Mouse (Mus musculus): ENCODE data around the gene Bricd5.

Bricd5 gene

GRCm38 (mm10) chr17:24488662-24489264 is 15.1 kb downstream of the Bricd5 start:
- ChIA-PET POLR2A (interaction anchor here in 3 of 4 experiments (0.6 to 24.5 kb wide), 19 partner anchors 9 to 524 kb away, joined by 3 to 396 read pairs (median 7); partner anchors contain the start of genes Mlst8 (in 3 of the 3), Traf7 (in 3 of the 3), Ndufb10 (in 1 of the 3) and Nthl1 (in 1 of the 3)), CTCF (interaction anchor here in 2 of 4 experiments (0.8 to 4.4 kb wide), 4 partner anchors 9 to 14 kb away, joined by 3 to 32 read pairs (median 4); partner anchors contain the start of gene Mlst8 (in 2 of the 2))

GRCm38 (mm10) chr17:24489265-24490030 is 15.8 kb downstream of the Bricd5 start:
- ChIA-PET POLR2A (interaction anchor here in 3 of 4 experiments (0.6 to 24.5 kb wide), 28 partner anchors 9 to 524 kb away, joined by 3 to 396 read pairs (median 6); partner anchors contain the start of genes Mlst8 (in 3 of the 3), Traf7 (in 3 of the 3), Pkd1 (in 2 of the 3) and Ccnf (in 1 of the 3)), CTCF (interaction anchor here in 3 of 4 experiments (0.6 to 4.4 kb wide), 6 partner anchors 9 to 269 kb away, joined by 3 to 32 read pairs (median 4); partner anchors contain the start of genes Mlst8 (in 2 of the 3) and Tedc2 (in 1 of the 3))

GRCm38 (mm10) chr17:24490399-24490798 is 16.7 kb downstream of the Bricd5 start:
- CTCF ChIA-PET, result interaction anchor here (0.6 to 4.4 kb wide), 5 partner anchors 10 to 339 kb away, joined by 3 to 32 read pairs (median 5); partner anchors contain the start of gene Mlst8 (in 2 of the 4)
- POLR2A ChIA-PET, result interaction anchor here in 3 of 4 experiments (0.6 to 24.5 kb wide), 23 partner anchors 9 to 239 kb away, joined by 3 to 396 read pairs (median 7); partner anchors contain the start of genes Mlst8 (in 3 of the 3), Traf7 (in 3 of the 3), Pkd1 (in 2 of the 3) and Ccnf (in 1 of the 3)

GRCm38 (mm10) chr17:24494627-24495335 is 21.1 kb downstream of the Bricd5 start:
- ChIA-PET CTCF (interaction anchor here (0.5 to 3.9 kb wide), 43 partner anchors 9 to 756 kb away, joined by 3 to 19 read pairs (median 4); partner anchors contain the start of genes Mlst8 (in 3 of the 4), Tbl3 (in 2 of the 4), Dnase1l2 (in 1 of the 4) and Ndufb10 (in 1 of the 4)), POLR2A (interaction anchor here in 3 of 4 experiments (0.6 to 2.8 kb wide), 26 partner anchors 9 to 274 kb away, joined by 3 to 27 read pairs (median 4); partner anchors contain the start of genes Mlst8 (in 3 of the 3), Pkd1 (in 2 of the 3), Traf7 (in 2 of the 3) and Tedc2 (in 1 of the 3))

- CTCF ChIA-PET, result interaction anchor here (0.8 to 1.9 kb wide), 21 partner anchors 8 to 232 kb away, joined by 3 to 13 read pairs (median 5); partner anchors contain the start of genes Dnase1l2 (in 1 of the 4), Ndufb10 (in 1 of the 4) and Rpl3l (in 1 of the 4)
- POLR2A ChIA-PET, result interaction anchor here in 3 of 4 experiments (0.8 to 2.8 kb wide), 11 partner anchors 10 to 54 kb away, joined by 3 to 27 read pairs (median 5); partner anchors contain the start of genes Mlst8 (in 3 of the 3), Traf7 (in 2 of the 3) and Pkd1 (in 1 of the 3)
These were observed 21.8 kb downstream of the Bricd5 start for GRCm38 (mm10) chr17:24495443-24495842.

GRCm38 (mm10) chr17:24496026-24496425 is 22.3 kb downstream of the Bricd5 start:
- ChIA-PET POLR2A (interaction anchor here in 2 of 4 experiments (1.7 to 2.8 kb wide), 4 partner anchors 11 to 32 kb away, joined by 6 to 27 read pairs (median 14); partner anchors contain the start of genes Traf7 (in 2 of the 2) and Mlst8 (in 1 of the 2)), CTCF (interaction anchor here in 2 of 4 experiments (1.0 to 1.9 kb wide), 4 partner anchors 9 to 160 kb away, joined by 3 to 13 read pairs (median 7); no protein-coding TSS in a partner anchor)

GRCm38 (mm10) chr17:24502208-24502607 is 28.5 kb downstream of the Bricd5 start:
- ChIA-PET POLR2A (interaction anchor here in 3 of 4 experiments (0.8 to 16.1 kb wide), 11 partner anchors 11 to 251 kb away, joined by 3 to 356 read pairs (median 4); partner anchors contain the start of genes Traf7 (in 3 of the 3), Hs3st6 (in 1 of the 3), Mlst8 (in 1 of the 3) and Pkd1 (in 1 of the 3)), CTCF (interaction anchor here in 2 of 4 experiments (0.6 to 3.8 kb wide), 6 partner anchors 11 to 130 kb away, joined by 3 to 20 read pairs (median 4); partner anchors contain the start of genes Nthl1 (in 1 of the 2) and Tsc2 (in 1 of the 2))

- CTCF ChIA-PET, result interaction anchor here in 3 of 4 experiments (0.7 to 3.8 kb wide), 7 partner anchors 9 to 144 kb away, joined by 3 to 20 read pairs (median 6); partner anchors contain the start of gene Mlst8 (in 2 of the 3)
- POLR2A ChIA-PET, result interaction anchor here (0.5 to 16.1 kb wide), 18 partner anchors 9 to 90 kb away, joined by 3 to 356 read pairs (median 5); partner anchors contain the start of genes Traf7 (in 3 of the 4), Mlst8 (in 2 of the 4), Bricd5 (in 1 of the 4) and Pkd1 (in 1 of the 4)
These were observed 30.4 kb downstream of the Bricd5 start for GRCm38 (mm10) chr17:24504085-24504484.

- ChIA-PET POLR2A (interaction anchor here (0.6 to 16.1 kb wide), 38 partner anchors 8 to 253 kb away, joined by 3 to 356 read pairs (median 5); partner anchors contain the start of genes Pkd1 (in 3 of the 4), Traf7 (in 3 of the 4), Mlst8 (in 2 of the 4) and Nthl1 (in 2 of the 4)), CTCF (interaction anchor here (0.6 to 2.4 kb wide), 16 partner anchors 8 to 229 kb away, joined by 3 to 13 read pairs (median 4); partner anchors contain the start of gene Mlst8 (in 2 of the 4))
These were observed 31.7 kb downstream of the Bricd5 start for GRCm38 (mm10) chr17:24505286-24505955.

- ChIA-PET POLR2A (interaction anchor here (0.6 to 16.1 kb wide), 54 partner anchors 8 to 252 kb away, joined by 3 to 356 read pairs (median 4); partner anchors contain the start of genes Mlst8 (in 4 of the 4), Pkd1 (in 3 of the 4), Traf7 (in 3 of the 4) and Nthl1 (in 2 of the 4)), CTCF (interaction anchor here (0.6 to 1.8 kb wide), 21 partner anchors 8 to 228 kb away, joined by 3 to 11 read pairs (median 3); partner anchors contain the start of genes Traf7 (in 2 of the 4), Mlst8 (in 1 of the 4) and Pkd1 (in 1 of the 4))
These were observed 32.8 kb downstream of the Bricd5 start for GRCm38 (mm10) chr17:24506332-24507070.

- ChIA-PET POLR2A (interaction anchor here (0.6 to 16.1 kb wide), 34 partner anchors 9 to 229 kb away, joined by 3 to 356 read pairs (median 4); partner anchors contain the start of genes Mlst8 (in 4 of the 4), Traf7 (in 3 of the 4), Abca3 (in 1 of the 4) and Msrb1 (in 1 of the 4)), CTCF (interaction anchor here (0.8 to 1.8 kb wide), 11 partner anchors 12 to 42 kb away, joined by 3 to 11 read pairs (median 5); partner anchors contain the start of genes Traf7 (in 2 of the 4), Mlst8 (in 1 of the 4) and Pkd1 (in 1 of the 4))
These were observed 33.5 kb downstream of the Bricd5 start for GRCm38 (mm10) chr17:24507129-24507664.

- ChIA-PET CTCF (interaction anchor here in 3 of 4 experiments (1.0 to 1.6 kb wide), 5 partner anchors 13 to 29 kb away, joined by 3 to 8 read pairs (median 5); partner anchors contain the start of genes Traf7 (in 2 of the 3) and Mlst8 (in 1 of the 3)), POLR2A (interaction anchor here in 3 of 4 experiments (0.5 to 16.1 kb wide), 16 partner anchors 8 to 697 kb away, joined by 3 to 356 read pairs (median 4); partner anchors contain the start of genes Traf7 (in 3 of the 3), Abca3 (in 1 of the 3), Mlst8 (in 1 of the 3) and Pkd1 (in 1 of the 3))
These were observed 34.2 kb downstream of the Bricd5 start for GRCm38 (mm10) chr17:24507806-24508460.

GRCm38 (mm10) chr17:24513609-24514008 is 39.9 kb downstream of the Bricd5 start:
- ChIA-PET CTCF (interaction anchor here (0.5 to 3.7 kb wide), 25 partner anchors 9 to 659 kb away, joined by 3 to 20 read pairs (median 4); partner anchors contain the start of genes Mlst8 (in 2 of the 4), Traf7 (in 2 of the 4), E4f1 (in 1 of the 4) and Pgp (in 1 of the 4)), POLR2A (interaction anchor here in 3 of 4 experiments (0.9 to 16.1 kb wide), 18 partner anchors 9 to 116 kb away, joined by 3 to 356 read pairs (median 6); partner anchors contain the start of genes Traf7 (in 3 of the 3), Mlst8 (in 2 of the 3), Pkd1 (in 1 of the 3) and Rnps1 (in 1 of the 3))

Measured in embryonic stem cell, embryonic (primary cell).